Mouse (Mus musculus) B cell, adult 2 months (primary cell): Measurements from ENCODE around the gene Ackr4.
A peak's percentile ranks its signal among the peaks of the same experiment; 100 is the strongest.

Experiments used
- DNase-seq, 2 experiments: peaks; one replicate each; pipeline ENCODE4 v3.0.0; 2022

The Ackr4 gene

DNA sequence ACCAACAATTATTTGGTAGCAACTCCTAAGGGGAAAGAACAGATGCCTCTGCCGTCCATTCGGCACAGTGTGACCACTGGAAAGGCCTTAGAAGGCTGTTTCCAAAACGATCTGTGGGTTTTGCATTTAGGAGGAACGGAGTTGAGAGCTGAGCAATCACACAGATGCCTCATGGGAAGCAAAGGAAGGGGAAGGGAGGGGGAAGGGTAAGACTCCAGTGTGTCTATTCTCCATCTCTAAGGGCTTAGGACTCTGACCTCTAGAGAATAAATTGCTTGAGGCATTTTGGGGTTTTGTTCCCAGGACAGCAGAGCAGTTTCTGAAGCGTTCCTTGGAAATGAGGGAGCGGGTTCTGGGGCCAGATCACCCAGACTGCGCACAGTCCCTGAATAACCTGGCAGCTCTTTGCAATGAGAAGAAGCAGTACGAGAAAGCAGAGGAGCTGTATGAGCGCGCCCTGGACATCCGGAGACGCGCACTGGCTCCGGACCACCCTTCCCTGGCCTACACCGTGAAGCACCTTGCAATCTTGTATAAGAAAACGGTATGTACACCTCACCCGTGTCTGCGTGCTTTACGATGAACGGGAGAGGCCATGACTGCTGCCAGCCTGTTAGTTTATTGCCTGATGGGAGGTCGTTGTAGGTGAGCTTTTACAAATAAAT lies 87.6 kb downstream of the Ackr4 start:
- DNase-seq: no peak

GRCm38 (mm10) chr9:104038266-104038665 lies 88.5 kb downstream of the Ackr4 start:
- no peak for DNase-seq

- DNase-seq: peak; percentile 79 to 80
Measured at GRCm38 (mm10) chr9:104035261-104036015, 91.3 kb downstream of the Ackr4 start.

- DNase-seq: no peak
Measured at GRCm38 (mm10) chr9:104034718-104035117, 92.0 kb downstream of the Ackr4 start.

- no peak for DNase-seq
Measured at GRCm38 (mm10) chr9:104034231-104034630, 92.5 kb downstream of the Ackr4 start.
